Mouse (Mus musculus) thymus, postnatal 4 days (tissue): ENCODE measurements at regions not wholly inside any gene's neighbourhood (a gene's known extent, or its start where the extent isn't known, plus 50 kb on each side); places are given as distances from the start of the nearest gene placed in this dataset.
"Not testable (repeated sequence)": the region's sequence is repeated elsewhere in the genome, so short reads cannot be mapped to it uniquely, and the experiment has no call there.

Experiments used
- DNase-seq: peaks from one replicate; pipeline ENCODE4 v3.0.0; 2021

DNA sequence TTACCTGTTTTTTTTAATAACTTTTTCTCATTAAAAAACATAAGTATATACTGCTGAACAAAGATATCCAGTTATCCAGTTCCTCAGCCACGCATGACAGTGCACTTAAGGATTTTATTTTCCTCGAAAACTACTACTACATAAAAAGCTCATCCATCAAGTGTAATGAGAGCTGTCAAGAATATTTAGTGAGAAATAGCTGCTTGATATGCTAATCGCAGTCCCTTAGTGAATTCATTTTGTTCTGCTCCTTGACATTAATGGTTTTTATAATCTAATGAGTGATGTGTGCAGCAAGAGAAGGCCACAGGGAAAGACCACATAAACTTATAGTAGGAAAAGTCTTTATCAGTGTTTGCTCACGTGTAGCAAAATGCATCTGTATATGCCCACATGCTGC lies 754.0 kb upstream of the Slc39a10 start:
- no peak for DNase-seq

- DNase-seq, result no peak
These were observed 713.9 kb upstream of the Slc39a10 start for GRCm38 (mm10) chr1:47606597-47606996.

- DNase-seq, result no peak
These were observed 711.3 kb upstream of the Slc39a10 start for GRCm38 (mm10) chr1:47603989-47604360.

DNA sequence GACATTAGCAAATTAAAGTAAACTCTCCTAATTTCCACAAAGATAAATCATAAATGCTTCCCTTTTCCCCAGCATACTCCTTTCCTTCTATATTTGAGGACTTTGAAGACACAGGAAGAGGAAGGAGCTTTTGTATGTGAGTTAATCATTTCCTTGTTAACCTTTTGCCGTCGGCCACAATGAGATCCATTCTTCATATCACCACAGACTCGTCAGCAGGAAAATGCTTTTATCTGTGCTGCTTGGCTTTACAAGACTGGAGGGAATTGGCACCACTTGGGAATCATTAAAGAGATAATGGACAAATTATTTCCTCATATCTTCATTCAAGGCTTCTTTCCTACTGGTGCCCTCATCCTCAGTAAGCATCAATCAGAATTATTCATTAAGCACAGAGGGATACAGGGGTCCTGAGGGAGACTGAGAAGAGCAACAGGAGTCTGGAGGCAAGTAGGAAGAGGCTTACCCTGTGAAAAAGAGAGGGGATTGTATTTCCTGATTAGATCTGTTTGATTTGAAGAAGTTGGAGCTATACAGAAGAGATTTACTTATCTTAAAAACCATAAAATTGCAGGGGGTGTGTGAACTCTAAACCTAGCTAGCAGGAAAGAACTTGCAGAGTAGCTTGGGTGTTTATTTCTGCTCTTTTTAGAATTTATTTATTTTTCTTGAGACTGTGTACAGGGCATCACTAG lies 710.8 kb upstream of the Slc39a10 start:
- DNase-seq, result no peak

- not testable (repeated sequence) for DNase-seq
These were observed 701.0 kb upstream of the Slc39a10 start for GRCm38 (mm10) chr1:47593641-47594040.

- no peak for DNase-seq
These were observed 653.0 kb upstream of the Slc39a10 start for GRCm38 (mm10) chr1:47545606-47546005.

DNA sequence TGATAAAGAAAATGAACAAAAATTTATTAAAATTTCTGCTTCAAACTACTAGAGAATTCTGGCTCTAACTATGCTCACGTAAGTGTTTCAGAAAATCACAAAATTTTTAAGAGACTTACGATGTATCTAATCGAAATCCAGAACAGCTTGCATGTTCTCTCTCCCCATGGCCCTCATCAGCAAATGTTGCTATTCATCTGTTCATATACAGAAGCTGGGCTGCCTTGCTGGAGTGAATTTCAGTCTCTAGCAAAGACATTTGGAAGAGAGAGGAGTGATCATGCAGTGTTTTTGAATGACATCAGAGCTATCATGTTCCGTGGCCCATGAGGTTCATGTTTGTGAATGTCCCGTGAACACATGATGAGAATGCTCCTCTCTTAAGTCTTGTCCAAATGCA lies 618.8 kb upstream of the Slc39a10 start:
- no peak for DNase-seq

DNA sequence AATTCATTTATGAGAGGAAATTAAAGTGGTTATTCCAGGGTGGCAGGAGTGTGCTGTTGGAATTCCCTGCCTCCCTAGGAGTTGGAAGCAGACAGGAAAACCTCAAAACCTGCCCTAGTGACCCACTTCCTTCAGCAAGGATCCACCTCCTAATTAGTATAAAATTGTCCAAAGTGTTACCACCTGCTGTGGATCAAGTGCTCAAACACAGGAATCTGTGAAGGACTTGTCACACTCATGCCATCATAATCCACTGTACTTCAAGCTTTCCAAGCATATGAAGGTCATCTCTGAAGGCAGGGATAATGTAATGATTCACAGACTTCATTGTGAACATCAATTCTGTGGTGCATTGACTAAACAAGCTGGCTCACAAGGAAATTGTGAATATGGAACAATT lies 615.1 kb upstream of the Slc39a10 start:
- no peak for DNase-seq

DNA sequence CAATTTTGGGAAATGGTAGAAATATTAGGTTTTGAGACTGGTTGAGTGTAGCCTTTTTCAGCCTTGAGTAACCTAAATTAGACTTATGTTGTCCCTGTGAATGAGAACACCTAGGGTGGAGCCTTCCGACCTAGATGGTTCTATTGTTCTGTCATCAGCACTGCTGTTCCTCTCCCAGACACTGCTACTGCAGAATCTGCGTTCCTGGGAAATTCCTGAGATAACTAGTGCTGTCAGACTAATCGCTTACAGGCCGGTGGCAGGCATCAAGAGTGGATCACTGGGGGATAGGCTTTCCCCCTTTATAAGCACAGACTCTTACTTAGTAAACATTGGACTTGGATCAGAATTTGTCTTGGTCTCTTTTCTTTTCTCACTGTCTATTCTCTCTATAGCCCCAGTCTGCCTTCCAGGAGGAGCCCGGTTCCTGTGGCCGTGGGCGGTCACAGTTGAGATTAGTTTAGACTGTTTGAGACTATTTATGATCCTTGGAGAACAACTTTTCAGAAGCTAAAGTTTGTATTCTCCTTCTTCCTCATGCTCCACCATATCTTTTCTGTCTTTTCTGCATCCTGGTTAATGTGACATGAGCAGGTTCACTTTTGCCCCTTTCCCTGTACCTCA lies 596.0 kb upstream of the Slc39a10 start:
- DNase-seq, result no peak

DNA sequence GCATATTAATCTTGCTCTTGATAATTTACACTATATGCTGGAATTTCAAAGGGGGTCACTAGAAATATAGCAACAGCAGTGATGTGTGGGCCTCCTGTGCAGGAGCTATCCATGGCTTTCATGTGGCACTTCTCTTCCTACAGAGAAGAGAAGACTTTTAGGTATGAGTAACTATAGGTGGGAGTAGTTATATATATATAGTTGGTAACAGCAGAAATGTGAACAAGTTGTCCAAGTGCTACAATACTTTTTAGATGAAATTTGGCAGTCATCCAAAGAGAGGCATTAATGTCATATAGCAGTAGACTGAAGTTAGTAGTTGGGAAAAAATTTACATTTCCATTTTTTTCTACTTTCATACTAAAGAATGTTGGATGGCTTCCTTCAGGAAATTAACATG lies 593.4 kb upstream of the Slc39a10 start:
- no peak for DNase-seq

GRCm38 (mm10) chr1:47479059-47479458 lies 586.4 kb upstream of the Slc39a10 start:
- no peak for DNase-seq

DNA sequence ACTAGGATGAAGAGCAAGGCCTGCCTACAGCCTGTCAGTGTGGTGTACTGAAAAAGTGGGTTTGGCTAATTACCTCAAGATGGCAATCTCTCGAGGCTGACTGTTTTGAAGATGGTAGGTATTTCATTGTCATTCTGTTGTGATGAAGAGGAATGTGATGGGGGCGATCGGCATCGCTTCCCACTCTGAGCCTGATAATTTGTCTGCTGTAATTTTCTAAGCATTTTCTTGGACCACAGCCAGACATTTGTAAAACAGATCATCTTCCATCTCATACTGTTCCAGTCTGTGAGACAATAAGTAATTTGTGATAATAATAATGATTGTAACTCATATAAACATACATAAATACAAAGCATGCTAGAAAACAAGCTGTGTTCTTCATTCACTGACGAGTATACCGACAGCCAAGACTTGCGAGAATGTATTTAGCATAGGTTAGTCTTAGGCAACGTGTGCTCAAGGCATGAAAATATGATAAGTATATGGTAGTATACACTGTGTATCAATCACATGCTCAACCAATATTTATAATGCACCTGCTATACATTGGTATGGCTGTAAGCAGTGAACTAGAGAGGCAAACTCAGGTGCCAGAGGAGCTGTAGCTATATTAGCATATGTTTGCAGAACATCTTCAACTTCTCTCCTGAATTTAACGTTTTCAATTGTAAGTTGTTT lies 574.1 kb upstream of the Slc39a10 start:
- no peak for DNase-seq

GRCm38 (mm10) chr1:47448737-47449489 lies 556.3 kb upstream of the Slc39a10 start:
- DNase-seq, result no peak

DNA sequence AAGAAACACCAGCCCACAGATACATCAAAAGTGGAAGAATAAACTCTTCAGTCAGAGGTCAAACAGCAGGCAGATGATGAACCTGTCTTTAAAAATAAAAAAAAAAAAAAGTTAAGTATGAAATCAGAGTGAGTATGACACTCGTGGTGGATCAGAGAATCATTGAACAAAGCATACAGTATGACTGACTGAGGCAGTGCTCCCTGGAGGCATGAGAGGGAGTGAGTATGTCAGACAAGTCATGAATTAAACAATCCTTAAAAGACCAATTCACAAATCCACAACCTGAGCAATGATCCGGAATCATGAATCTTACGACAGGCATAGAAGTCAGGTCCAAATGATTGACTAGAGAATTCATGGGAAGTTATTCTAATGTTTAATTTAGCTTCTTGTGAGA lies 555.4 kb upstream of the Slc39a10 start:
- DNase-seq, result no peak

GRCm38 (mm10) chr1:47446021-47446420 lies 553.4 kb upstream of the Slc39a10 start:
- no peak for DNase-seq

GRCm38 (mm10) chr1:47432829-47433228 lies 540.2 kb upstream of the Slc39a10 start:
- DNase-seq, result no peak

DNA sequence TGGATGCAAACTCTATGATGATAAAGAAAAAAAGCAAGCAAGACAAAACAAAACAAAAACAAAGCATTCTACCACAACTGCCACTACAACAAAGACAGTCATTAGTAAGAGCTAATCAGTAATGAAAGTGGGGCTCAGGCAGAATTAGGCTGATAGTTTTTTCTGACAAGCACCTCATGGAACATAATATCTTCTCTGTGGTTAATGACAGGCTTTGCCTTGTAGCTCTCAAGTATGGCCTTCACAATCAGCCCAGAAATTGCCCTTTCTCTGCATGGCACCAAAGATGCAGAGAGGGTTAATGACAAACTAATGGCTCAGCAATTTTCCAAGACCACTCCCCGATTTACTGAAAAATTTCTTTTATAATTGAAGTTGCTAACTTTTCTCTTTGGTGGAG lies 512.5 kb upstream of the Slc39a10 start:
- no peak for DNase-seq

DNA sequence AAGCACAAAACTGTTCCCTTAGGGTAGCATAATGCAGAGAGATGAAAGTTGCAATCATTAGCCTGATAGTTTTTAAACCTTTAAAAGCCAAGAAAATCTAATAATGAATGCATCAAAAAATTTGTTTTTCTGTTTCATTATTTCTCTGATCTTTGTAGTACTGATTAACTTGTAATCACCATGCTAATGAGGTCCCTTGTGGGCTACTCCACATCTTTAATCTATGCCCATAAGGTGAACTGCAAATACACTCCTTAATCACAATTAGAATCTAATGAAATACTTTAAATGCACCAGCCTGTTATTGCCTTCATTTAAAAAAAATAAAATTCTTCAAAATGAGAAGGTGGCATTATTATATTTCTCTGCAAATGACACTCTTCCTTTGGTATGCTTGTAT lies 493.9 kb upstream of the Slc39a10 start:
- no peak for DNase-seq

DNA sequence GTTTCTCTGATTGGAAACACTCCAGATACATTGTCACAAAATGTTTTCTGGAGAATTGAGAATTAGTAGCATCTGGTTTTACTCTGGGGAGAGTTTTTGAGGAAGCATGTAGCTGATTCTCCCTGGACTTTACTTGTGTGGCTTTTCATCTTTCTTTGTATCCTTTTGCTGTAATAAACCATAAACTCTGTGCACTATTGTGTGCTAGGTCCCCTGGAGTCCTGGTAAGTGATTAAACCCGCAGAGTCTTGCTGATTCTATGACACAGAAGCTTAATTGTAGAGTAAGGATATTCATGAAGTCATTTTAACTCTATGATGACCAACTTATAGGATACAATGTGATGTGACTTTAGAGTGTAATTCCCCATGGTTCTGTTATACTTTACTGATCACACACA lies 486.1 kb upstream of the Slc39a10 start:
- DNase-seq, result no peak

- no peak for DNase-seq
These were observed 447.2 kb upstream of the Slc39a10 start for GRCm38 (mm10) chr1:47339718-47340439.

DNA sequence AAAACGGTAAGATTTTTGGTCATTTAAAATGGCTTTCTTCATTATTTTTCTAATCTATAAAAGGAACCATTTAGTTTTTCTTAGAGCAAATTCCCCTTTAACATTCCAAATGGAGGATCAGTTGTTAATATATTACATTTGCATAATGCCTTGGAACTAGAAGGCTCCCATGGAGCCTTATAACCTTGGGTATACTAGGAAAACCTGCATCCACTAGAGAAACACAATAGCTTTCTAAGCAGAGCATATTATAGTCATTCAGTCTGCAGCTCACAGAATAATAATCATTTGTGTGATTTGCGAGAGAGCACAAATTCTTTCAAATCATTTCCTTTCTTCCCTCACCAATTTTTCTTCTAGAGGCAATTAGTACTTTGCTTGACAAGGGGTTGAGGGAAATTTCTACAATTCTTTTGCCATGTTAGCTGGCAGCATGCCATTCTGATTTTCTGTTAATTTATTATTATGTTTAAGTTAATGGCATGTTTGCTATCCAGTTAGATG lies 418.0 kb upstream of the Slc39a10 start:
- no peak for DNase-seq

GRCm38 (mm10) chr1:47306961-47307360 lies 414.3 kb upstream of the Slc39a10 start:
- DNase-seq, result no peak

DNA sequence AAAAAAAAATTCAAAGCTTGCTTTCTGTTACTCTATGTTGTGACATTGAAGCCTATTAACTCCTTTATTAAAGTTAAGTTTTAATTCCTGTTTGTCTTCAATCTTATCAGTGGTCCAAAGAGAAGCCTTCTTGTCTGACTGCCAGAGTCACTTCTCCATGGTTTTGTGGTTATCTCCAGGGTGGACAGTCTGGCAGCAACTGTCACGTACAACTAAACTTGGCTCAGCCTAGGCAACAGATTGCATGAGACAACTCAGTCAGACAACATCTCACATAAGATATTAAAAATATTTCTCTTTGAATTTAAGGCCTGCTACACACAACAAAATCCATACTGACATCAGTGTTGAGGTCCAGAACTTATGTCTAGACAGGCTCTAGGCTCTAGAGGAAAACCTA lies 406.7 kb upstream of the Slc39a10 start:
- DNase-seq, result no peak
